Mouse (Mus musculus) granulocyte monocyte progenitor cell, adult 5-6 weeks (primary cell): ENCODE data around the gene Tff2. TPM values are rescaled to one million over a fixed set of nuclear protein-coding genes. Genes with fewer than 3 reads are reported as not detected.

Experiments used
- ATAC-seq: replicated peaks from 2 replicates; pipeline ENCODE4 v1.8.0; 2016; ENCODE audit warnings: mild to moderate bottlenecking, moderate TSS enrichment, inconsistent platforms; ENCODE audit not compliant: poor library complexity, severe bottlenecking
- total RNA-seq, 2 experiments: library from RNA; stranded (forward) in 1 of 2; stranded (reverse) in 1 of 2; fragments of 200-712, 200-1000 nt in 1 of 2; fragments of >200 nt in 1 of 2; fragmentation: Nextera tagmentation in 1 of 2; gene quantifications; 2 replicates each; pipeline ENCODE4 v1.2.3; 2014 to 2017

Gene Tff2
- total RNA-seq, 2 experiments from 2014 or later = not detected

DNA sequence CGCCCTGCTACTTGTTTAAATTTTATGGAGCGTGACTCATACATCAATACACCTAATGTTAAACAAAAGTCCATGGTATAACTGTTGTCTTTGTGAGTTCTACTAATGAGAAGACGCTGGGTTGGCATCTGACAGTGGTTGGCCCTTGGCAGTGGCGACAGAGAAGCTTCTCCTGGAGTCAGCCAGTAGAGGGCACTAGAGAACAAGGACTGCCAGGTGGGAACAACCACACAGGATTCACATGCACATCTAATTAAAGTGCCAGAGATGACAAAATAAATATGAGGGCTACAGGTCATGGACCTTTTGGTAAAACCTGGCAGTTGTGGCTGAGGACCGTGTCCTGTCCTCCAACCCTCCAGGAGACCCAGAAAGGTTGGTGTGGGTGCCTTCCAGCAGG, 5.7 kb downstream of the Tff2 start:
- ATAC-seq = peak; percentile 70

DNA sequence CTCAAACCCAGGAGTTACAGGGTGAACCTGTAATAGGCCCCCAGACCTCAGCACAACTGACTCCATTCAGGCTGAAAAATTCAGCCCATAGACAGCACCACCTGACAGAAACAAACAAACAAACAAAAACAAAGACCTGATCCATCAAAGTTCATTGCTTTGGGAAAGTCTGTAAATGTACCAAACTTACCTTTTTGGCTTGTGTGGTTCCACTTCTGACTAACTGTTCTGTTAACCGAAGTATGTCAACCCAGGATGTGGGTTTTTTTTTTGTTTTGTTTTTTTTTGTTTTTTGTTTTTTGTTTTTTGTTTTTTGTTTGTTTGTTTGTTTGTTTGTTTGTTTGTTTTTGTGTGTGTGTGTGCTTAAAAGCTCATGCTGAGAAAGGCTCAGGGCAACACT, 7.3 kb downstream of the Tff2 start:
- no peak for ATAC-seq

DNA sequence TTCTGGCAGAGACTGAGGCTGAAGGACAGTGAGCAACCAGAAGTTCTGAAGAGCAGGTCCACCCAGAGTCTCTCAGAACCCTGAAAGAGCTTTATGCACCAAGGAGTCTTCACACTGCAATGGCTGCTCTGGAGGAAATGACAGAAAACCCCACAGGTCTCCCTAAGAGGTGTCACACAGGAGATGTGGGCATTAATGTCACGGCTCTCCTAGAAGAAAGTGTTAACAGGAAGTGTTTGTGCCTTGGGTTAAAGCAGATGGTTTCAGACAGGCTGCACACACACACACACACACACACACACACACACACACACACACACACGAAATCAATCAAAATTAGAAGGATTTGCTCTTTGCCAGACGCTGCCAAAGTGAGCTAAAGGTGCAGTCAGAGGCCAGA, 7.8 kb downstream of the Tff2 start:
- ATAC-seq = no peak

DNA sequence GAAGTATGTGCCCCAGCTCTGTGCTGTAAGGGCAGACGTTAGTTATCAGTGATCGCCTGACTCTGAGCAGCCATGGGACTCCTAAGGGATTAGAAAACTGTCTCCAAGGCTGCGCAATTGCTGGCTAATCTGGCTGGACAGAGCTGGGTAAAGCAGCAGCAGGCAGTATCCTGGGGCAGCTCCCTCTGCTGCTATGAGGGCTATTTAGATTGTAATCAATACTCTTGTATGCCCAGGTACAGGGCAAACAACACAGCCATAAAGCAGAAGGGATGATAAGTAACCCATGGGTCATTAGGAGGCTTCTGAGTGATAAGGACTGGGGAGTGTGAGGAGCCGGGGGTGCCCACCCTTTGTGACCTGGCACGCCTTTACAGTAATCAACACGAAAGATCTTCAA, 9.2 kb downstream of the Tff2 start:
- no peak for ATAC-seq

DNA sequence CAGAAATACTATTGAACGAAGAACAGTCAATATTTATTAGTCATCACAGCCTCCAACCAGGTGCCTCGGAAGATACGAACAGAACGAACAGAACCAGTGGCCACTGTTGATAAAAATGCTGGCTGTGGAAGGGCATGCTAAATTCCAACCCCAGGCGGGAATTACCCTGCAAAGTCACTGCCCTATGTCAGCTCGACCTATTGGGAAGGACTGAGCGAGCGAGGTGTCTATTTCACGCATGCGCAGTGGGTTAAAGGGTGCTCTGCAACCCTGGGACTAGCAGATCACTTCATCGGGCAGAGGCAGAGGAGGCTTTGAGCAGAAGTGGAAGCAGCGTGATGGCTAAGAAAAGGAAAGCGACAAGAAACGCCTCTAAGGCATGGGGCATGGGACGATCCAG, 10.3 kb downstream of the Tff2 start:
- no peak for ATAC-seq

DNA sequence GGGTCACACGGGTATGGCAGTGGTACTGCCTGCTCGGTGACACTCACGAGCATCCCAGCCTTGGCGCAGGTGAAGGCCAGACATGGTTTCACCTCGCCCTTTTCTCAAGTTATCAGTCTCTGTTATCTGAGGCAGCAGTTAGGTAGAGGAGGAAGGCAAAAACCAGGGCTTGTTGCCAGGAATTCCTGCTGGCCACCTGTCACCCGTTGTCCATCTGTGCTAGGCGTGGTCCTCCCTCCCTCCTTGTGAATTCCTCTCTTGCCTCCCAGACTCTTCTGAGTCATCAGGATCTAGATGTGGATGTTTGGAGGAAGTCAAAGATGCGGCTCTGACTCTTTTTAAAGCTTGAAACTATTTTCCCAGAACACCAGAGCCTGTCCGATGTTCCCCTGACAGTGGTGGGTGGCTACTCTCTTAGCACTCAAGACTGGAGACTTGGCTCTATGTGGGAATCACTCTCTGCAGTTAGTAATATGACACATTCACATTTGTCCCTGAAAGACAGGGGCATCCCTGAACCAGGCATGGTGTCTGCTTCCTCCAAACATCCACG, 12.7 kb downstream of the Tff2 start:
- no peak for ATAC-seq

DNA sequence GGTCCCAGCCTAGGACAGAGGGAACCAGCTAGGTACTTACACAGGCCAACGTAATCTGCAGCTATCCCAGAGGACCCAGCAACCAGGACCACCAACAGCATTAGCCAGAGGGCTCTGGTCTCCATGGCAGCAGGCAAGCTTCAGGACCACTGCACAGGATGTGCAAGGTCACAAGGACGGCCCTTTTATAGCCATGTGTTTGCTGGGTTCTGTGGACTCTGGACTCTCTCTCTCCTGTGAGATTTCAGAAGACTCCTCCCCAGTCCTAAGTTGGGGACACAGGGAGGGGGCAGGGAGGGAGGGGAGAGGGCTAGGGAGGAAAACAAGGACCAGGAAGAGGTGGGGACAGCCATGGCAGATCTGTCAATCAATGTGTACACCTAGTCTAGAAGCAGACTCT, 14.6 kb downstream of the Tff2 start, which contains the start of gene Tff3:
Gene Tff3, minus strand, starts transcription at position 195 of the 400 bp plus-strand sequence.
- ATAC-seq = no peak

DNA sequence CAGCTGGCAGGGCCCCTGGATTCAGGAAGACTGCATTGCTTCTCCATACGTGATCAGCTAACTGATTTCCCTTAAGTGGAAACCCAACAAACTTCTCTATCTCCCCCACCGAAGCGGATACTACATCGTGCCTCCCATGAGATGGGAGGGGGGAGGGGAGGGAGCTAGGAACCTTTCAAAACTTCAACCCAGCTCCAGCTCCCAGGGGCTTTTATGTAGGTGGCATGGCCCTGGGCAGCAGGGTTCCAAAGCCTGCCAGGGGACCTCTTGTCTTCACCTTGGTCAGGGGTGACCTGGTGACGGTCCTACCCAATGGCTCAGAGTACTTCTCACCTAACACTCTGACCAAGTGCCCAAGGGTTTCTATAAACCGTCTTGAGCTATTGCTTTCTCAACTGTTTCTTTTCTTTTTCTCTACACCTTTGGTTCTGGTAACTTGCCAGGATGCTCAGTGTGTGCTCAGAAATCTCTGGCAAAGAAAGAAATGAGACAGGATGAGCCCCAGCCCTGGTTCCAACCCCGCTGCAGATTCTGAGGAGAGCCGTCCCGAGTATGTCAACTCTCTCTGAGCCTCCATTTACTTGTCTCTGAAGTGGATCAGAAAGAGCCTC, 15.3 kb downstream of the Tff2 start:
- ATAC-seq = no peak

DNA sequence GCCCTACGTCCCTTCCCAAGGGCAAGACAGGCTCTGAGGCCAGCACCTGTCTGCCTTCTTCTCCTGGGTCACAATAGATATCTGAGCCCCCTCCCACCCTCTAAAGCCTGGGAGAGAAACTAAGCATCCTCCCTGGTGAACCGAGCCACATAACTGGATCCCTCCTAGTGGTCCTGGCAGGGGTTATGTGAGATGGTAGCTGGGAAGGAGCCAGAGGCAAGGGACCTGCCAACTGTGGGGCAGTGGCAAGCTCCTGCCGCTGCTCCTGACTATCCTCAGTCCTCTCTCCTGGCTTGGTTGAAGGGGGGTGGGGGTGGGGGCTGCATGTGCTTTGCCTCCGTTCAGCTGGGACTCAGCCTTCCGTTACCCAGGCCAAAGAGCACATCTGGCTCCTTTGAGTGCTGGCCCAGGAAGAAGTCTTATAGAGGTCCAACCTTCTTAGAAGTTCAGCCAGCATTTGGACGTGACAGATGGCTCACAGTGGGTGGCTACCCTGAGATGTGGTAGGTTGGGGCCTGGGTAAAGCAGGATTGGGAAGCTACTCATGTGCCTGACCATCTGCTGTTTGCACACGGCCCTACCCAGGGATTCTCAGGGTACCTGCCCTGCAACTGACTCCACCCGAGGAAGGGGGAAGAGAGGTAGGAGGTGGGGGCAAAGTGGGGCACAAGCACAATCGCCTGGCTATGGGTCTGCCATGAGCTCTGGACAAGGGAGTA, 18.4 kb downstream of the Tff2 start:
- no peak for ATAC-seq

DNA sequence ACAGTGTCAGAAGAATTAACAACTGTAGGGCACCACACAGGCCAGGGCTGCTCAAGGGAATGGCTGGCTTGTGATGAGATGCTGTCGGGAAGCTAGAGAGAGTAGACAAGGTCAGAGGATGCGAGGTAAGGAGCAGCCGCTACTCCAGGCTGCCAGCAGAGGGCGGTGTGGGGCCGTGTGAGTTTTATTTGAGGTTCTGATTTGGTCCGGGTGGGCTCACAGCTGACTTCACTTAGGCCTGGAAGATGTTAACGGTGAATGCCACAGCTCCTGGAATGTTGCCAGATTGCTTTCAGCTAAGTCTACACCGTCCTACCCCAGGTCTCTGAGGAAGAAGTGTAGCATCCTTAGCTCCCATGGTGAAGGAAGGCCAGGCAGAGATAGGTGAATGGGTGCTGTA, 22.1 kb downstream of the Tff2 start:
- peak; percentile 44; the same call in 1 of the 2 replicates for ATAC-seq

DNA sequence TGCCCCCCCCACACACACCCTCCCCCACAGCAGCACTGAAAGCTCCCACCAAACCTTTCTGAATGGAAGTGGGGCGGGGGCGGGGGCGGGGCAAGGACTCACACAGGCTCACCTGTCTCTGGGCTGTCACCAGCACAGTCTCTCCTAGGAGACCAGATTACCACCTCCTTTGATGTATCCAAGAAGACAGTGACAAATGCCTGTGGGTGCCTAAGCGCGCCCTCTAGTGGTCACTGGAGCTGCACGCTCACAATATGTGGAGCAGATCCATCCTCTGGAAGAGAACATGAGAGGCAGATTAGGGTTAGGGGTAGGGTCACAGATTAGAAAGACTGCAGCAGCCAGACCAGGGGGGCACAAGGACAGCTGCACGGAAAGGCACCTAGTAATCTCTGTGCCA, 24.7 kb downstream of the Tff2 start:
- peak; percentile 53 for ATAC-seq

DNA sequence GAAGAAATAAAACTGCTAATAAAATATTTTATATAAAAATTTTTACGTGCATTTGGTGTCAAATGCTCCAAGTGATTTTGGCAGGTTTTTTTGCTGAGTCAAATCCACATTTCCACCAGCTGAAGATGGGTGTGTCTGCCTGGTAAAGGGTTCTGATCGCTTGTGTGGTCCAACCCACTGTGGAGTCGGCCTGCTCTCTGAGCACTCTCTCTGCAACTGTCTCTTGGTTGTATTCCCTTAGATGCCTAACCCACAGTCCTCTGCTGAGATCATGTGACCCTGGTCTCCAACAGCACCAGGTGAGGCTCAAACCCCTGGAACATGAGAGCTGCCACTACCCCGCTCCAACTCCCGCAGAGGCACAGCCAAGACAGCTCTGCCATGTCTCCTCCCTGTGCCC, 26.1 kb downstream of the Tff2 start:
- ATAC-seq = no peak

DNA sequence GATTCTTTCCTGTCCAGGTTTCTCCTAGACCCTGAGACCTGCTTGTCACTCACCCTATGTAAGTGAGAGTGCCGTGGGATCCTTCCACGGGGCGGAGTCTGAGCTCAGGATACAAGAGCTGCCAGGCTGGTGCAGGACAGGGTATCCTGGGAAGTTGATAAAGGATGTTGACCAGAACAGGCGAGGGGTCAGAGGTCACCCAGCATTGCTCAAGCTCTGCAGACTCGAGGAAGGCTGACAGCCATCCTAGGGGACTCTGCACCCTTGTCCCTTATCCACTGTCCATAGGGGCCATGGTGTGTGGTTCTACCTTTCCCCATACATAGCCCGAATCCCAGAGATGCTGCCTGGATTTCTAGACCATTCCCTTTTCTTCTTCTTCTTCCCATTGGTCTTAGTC, 28.0 kb downstream of the Tff2 start:
- ATAC-seq = no peak

DNA sequence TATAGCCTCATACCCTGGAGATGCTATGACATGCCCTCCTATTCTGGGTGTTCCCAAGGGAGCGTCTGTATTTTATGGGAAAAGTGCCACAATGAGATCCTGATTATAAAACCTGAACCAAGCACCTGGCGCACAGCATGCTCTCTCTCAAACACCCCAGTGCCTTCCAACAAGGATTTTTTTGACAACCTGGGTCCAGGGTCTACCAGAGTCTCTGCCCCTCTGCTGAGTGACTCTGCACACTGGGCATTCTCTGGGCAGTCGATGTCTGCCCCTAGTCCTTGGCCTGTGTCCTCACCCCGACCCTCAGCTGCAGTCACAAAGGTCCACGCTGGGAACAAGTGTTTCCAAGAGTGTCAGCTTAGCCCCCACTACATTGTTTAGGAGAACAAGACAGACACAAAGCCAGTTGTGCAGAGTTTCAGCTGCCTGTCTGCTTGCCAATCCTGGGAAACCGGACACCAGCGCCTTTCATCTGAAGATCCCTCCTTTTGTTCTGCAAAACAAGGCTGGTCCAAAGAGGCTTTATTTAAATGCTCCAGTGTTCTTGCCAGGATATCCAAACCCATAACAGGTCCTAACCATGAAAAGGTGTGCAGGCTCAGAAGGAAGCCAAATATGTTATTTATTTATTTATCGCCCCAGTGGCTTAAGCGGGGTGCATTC, 30.8 kb downstream of the Tff2 start:
- ATAC-seq = no peak

DNA sequence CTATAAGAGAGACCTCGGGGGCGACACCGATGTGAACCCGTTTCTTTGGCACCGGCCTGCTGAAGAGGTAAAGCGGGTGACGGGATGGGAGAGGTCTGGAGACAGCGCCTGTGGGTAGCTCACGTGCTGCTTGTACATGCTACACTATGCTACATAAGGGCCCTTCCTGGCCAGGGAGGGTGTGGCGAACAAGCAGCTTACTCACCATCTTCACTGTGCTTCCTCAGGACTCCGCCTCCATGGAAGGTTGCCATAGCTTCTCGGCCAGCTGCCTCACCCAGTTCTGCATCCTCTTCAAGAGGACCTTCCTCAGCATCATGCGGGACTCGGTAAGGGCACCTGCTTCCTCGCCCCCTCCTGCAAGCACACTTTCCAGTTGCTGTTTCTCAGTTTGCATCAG, 35.7 kb downstream of the Tff2 start:
- no peak for ATAC-seq

DNA sequence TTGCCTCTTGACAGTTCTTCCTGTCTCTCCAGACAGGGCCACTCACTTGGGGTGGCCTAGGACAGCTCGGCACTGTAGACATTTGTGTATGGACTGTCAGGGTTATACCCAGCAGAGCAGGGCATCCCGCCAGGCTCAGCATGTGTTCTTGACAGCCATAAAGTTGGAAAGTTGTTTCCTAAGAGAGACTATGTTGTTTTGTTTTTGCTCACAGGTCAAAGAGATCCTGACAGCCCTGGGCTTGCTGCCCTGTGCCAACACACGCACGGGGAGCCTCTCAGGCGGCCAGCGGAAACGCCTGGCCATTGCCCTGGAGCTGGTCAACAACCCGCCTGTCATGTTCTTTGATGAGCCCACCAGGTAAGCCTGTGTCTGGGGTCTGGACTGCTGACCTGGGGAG, 40.3 kb downstream of the Tff2 start:
- no peak for ATAC-seq

DNA sequence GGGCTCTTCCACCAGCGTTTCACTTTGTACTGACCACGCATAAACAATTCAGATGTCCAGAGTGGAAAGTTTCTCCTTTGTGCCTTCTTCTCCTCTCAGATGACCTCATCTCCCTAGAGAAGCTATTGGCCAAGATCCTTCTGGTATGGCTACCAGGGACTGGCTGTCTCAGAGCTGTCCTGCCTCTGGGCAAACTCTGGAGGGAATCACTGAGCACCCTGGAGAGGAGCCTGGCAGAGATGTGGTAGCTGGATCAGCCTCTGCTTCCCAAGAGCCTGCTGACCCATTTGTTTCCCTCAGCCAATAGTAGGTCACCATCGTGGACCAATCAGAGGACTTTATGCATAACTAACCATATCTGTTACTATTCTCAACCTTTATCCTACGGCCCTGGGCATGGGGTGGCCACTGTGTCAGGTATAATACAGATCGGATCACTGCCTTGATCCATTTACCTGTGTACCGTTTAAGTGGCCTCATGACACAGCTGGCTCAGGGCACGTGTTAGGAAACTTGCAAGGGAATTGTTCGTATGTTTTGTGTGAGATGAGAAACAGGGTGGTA, 41.0 kb downstream of the Tff2 start:
- no peak for ATAC-seq

DNA sequence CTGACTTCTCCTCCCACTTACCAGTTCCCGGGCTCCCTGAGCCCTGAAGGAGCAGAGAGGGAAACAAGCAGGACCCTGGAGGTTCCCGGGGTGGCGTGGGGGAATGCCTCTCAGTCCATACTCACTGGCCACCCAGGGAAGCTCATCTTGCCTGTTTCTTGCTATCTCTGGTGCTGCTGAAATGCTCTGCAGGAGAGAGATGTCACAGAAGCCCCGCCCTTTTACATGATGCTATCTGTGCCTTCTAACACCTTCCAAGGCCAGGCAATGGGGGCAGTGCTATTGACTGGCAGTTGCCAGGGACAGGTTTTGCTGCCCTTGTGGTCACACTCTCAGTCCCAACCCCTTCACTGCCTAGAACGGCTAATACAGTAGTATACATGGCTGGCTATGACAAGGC, 45.3 kb downstream of the Tff2 start:
- no peak for ATAC-seq

DNA sequence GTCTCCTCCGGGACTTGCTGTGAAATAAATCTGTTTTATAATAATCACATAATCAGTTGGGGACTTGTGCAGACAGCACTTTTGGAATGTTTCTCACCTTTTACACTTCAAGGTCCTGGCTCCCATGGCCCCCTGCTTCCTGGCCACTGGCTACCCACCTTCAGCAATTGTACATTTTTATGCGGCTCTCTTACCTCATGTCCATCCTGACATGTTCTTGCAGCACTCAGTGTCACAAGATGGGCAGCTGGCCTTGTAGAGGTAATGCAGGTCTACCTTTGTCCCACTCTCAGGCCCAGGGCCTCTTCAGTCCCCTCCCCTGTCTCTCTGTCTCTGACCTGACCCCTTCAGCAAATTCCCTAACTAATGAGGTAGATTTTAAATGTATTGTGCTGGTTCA, 47.2 kb downstream of the Tff2 start:
- no peak for ATAC-seq

DNA sequence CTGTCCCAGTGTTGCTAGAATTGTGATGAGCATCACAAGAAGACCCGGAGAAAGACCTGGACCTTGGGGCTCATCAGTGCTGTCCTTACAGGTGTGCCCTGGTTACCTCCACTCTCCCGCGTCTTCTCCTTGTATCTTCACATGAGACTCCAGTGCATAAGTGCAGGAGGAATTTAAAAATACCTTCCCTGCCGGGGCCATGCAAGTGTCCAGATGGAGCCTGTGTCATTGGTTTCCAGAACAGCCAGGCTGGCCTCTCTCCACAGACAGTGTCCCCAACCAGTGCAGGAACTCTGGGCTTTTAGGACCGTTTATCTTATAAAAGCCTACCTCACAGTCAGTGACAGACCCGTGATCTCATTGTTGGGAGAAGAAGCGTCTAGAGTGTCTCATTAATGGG, 48.5 kb downstream of the Tff2 start:
- ATAC-seq = no peak

DNA sequence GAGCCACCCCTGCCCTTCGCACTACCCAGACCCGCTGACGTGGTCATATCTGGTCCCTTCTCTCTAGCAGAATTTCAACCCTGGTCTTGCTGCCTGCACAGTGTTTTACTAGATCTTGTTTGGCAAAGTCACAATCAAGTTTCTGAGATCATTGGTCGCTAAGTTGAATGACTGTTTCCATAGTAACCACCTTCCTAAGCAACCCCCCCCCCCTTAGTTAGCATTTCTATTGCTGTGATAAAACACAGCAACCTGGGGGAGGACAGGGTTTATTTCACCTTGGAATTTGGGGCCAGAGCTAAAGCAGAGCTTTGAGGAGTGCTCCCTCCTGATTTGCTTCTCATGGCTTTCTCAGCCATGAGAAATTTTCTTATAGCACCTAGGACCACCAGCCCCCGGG, 49.3 kb downstream of the Tff2 start:
- no peak for ATAC-seq
